Mouse (Mus musculus) CH12F3 (cell line): ENCODE data around the gene Nfia.

Experiments used
- in situ Hi-C: fragments of 300-500 bp; cut with MboI; formaldehyde crosslinking; loops from 2 replicates; pipeline ENCODE4 v1.14.3; 2020; ENCODE audit warnings: low sequenced_read_pairs

Nfia gene

GRCm38 (mm10) chr4:98113289-98114024 is 340.9 kb downstream of the Nfia start:
- in situ Hi-C loops, result no loop called here

- in situ Hi-C loops, result no loop called here
These were observed 342.4 kb downstream of the Nfia start for GRCm38 (mm10) chr4:98114966-98115365.

GRCm38 (mm10) chr4:98115401-98115800 is 342.9 kb downstream of the Nfia start:
- in situ Hi-C loops, result no loop called here

- in situ Hi-C loops, result no loop called here
These were observed 343.5 kb downstream of the Nfia start for GRCm38 (mm10) chr4:98116046-98116445.

GRCm38 (mm10) chr4:98118126-98118525 is 345.6 kb downstream of the Nfia start:
- in situ Hi-C loops, result no loop called here

GRCm38 (mm10) chr4:98118761-98119675 is 346.5 kb downstream of the Nfia start:
- in situ Hi-C loops, result no loop called here

GRCm38 (mm10) chr4:98119949-98120531 is 347.5 kb downstream of the Nfia start:
- in situ Hi-C loops, result no loop called here

- in situ Hi-C loops, result no loop called here
These were observed 348.3 kb downstream of the Nfia start for GRCm38 (mm10) chr4:98120706-98121340.

GRCm38 (mm10) chr4:98126003-98126677 is 353.6 kb downstream of the Nfia start:
- in situ Hi-C loops, result no loop called here

GRCm38 (mm10) chr4:98130798-98131197 is 358.3 kb downstream of the Nfia start:
- in situ Hi-C loops, result no loop called here

- in situ Hi-C loops, result no loop called here
These were observed 361.5 kb downstream of the Nfia start for GRCm38 (mm10) chr4:98134027-98134426.

GRCm38 (mm10) chr4:98136072-98136471 is 363.5 kb downstream of the Nfia start:
- in situ Hi-C loops, result no loop called here

GRCm38 (mm10) chr4:98142879-98143436 is 370.4 kb downstream of the Nfia start:
- in situ Hi-C loops, result no loop called here

GRCm38 (mm10) chr4:98150576-98150975 is 378.0 kb downstream of the Nfia start:
- in situ Hi-C loops, result no loop called here

- in situ Hi-C loops, result no loop called here
These were observed 385.4 kb downstream of the Nfia start for GRCm38 (mm10) chr4:98157921-98158320.

- in situ Hi-C loops, result no loop called here
These were observed 393.8 kb downstream of the Nfia start for GRCm38 (mm10) chr4:98166379-98166778.
